ENCODE assay signal across 15 mouse cellular contexts in the genomic region with DNA sequence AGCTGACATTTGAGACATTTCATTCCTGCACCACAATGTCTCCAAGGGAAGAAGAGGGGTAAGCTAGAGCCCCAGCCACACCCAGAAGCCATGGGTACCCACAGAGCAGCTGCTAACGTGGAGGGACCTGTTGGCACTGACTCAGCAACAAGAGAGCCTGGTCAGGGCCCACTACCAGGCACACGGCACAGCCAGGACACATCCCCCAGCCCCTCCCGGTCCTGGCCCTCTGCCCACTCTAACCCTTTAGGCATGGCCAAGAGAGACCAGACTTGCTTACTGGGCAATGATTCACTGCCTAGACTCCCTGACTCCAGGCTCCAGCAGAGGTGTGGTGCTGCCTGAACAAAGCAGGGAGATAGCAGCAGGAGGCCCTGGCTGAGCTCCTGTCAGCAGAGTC. TPM values are rescaled to one million over a fixed set of nuclear protein-coding genes. Genes with fewer than 3 reads are reported as not detected.
DNase-seq lines count a peak whose midpoint lies in the region; ATAC-seq lines count a peak whose summit lies in the region.
"Had no signal": no experiment of that assay in that cellular context is flagged by ENCODE, and none has a peak within 500 bp of the region (broad histone marks: within the 10 kb centered on the region; RNA-seq: fewer than 3 reads in every experiment).

No protein-coding gene starts in this region.

- H3K27me3 ChIP-seq in forebrain, embryonic 14.5 days (replicated peaks; ENCODE audit: control insufficient read depth, insufficient read depth, low read length) = no peaks in the 10 kb centered on the region
- H3K27me3 ChIP-seq in forebrain, embryonic 11.5 days (ENCODE audit: control insufficient read depth, insufficient read depth, low read length) = no peaks in the 10 kb centered on the region
- no peaks in the 10 kb centered on the region for H3K27me3 ChIP-seq in stomach, embryonic 16.5 days (ENCODE audit: control insufficient read depth, insufficient read depth, low read length)
- H3K27me3 ChIP-seq: forebrain, embryonic 12.5 days had no signal

- no peaks in the 10 kb centered on the region for H3K4me1 ChIP-seq in forebrain, embryonic 14.5 days (ENCODE audit: control insufficient read depth, insufficient read depth, low read length)
- H3K4me1 ChIP-seq in forebrain, embryonic 11.5 days (replicated peaks; ENCODE audit: control insufficient read depth, insufficient read depth, low read length) = no peaks in the 10 kb centered on the region
- H3K4me1 ChIP-seq in stomach, embryonic 16.5 days (ENCODE audit: control insufficient read depth, insufficient read depth, low read length) = peaks cover 25% of the 10 kb centered on the region

- no peak overlapping the region for H3K4me3 ChIP-seq in forebrain, embryonic 14.5 days (ENCODE audit: low read depth, low read length)
- no peak overlapping the region for H3K4me3 ChIP-seq in forebrain, embryonic 11.5 days (ENCODE audit: low read depth, low read length)
- H3K4me3 ChIP-seq in stomach, embryonic 16.5 days (replicated peaks; ENCODE audit: low read length) = no peak overlapping the region
- H3K4me3 ChIP-seq: forebrain, embryonic 12.5 days; gastrocnemius, adult 2 months had no signal

- H3K27ac ChIP-seq in forebrain, embryonic 14.5 days (ENCODE audit: low read depth, low read length) = no peak overlapping the region
- H3K27ac ChIP-seq in forebrain, embryonic 11.5 days (ENCODE audit: low read depth, low read length) = no peak overlapping the region
- peak overlapping the region; percentile 36; the same call in 1 of the 2 replicates for H3K27ac ChIP-seq in stomach, embryonic 16.5 days (ENCODE audit: low read length)
- H3K27ac ChIP-seq: forebrain, embryonic 12.5 days; gastrocnemius, adult 2 months; macrophage had no signal

- no peak for ATAC-seq in forebrain, embryonic 14.5 days
- no peak for ATAC-seq in forebrain, embryonic 11.5 days (replicated peaks; ENCODE audit: low FRiP score)
- peak; percentile 63 for ATAC-seq in stomach, embryonic 16.5 days (ENCODE audit: insufficient read depth, low FRiP score)

- no peak overlapping the region for H3K4me2 ChIP-seq in forebrain, embryonic 14.5 days (ENCODE audit: low read length)
- no peak overlapping the region for H3K4me2 ChIP-seq in forebrain, embryonic 11.5 days (ENCODE audit: low read depth, low read length, severe bottlenecking)
- no peak overlapping the region for H3K4me2 ChIP-seq in stomach, embryonic 16.5 days (ENCODE audit: low read depth, low read length)
- H3K4me2 ChIP-seq: forebrain, embryonic 12.5 days; heart, embryonic 11.5 days had no signal

- H3K9ac ChIP-seq in forebrain, embryonic 14.5 days (ENCODE audit: low read length) = no peak overlapping the region
- H3K9ac ChIP-seq in forebrain, embryonic 11.5 days (ENCODE audit: low read length) = no peak overlapping the region
- no peak overlapping the region for H3K9ac ChIP-seq in stomach, embryonic 16.5 days (ENCODE audit: low read length)
- H3K9ac ChIP-seq: forebrain, embryonic 12.5 days had no signal

- H3K9me3 ChIP-seq in forebrain, embryonic 14.5 days (replicated peaks; ENCODE audit: control insufficient read depth, low read length) = no peaks in the 10 kb centered on the region
- H3K9me3 ChIP-seq in forebrain, embryonic 11.5 days (ENCODE audit: control insufficient read depth, low read length) = no peaks in the 10 kb centered on the region
- no peaks in the 10 kb centered on the region for H3K9me3 ChIP-seq in stomach, embryonic 16.5 days (replicated peaks; ENCODE audit: control insufficient read depth, low read length)
- H3K9me3 ChIP-seq: forebrain, embryonic 12.5 days had no signal

- no peaks in the 10 kb centered on the region for H3K36me3 ChIP-seq in forebrain, embryonic 14.5 days (ENCODE audit: control insufficient read depth, insufficient read depth, low read length)
- H3K36me3 ChIP-seq in forebrain, embryonic 11.5 days (ENCODE audit: control insufficient read depth, insufficient read depth, low read length) = no peaks in the 10 kb centered on the region
- no peaks in the 10 kb centered on the region for H3K36me3 ChIP-seq in stomach, embryonic 16.5 days (ENCODE audit: control insufficient read depth, insufficient read depth, low read length)
- H3K36me3 ChIP-seq: forebrain, embryonic 12.5 days had no signal

- 51% methylated on average over 3 of the region's 3 CpGs for WGBS in forebrain, embryonic 14.5 days
- WGBS in forebrain, embryonic 11.5 days = 82% methylated on average over 3 of the region's 3 CpGs
- WGBS in stomach, embryonic 16.5 days = 42% methylated on average over 3 of the region's 3 CpGs

- DNase-seq in forebrain, embryonic 14.5 days (ENCODE audit: low spot score) = peak; percentile 17
- no peak for DNase-seq in forebrain, embryonic 11.5 days (ENCODE audit: low spot score)
- peak; percentile 43 to 56 for DNase-seq in urinary bladder, adult 18-20 months (ENCODE audit: low spot score in 2 of 2)
- DNase-seq in urinary bladder, adult 2 months (ENCODE audit: low spot score) = no peak
- DNase-seq in cerebellum, postnatal 10 days = peak; percentile 76 to 83
- DNase-seq in embryo, embryonic 10.5 days (ENCODE audit: low spot score) = no peak
- DNase-seq in ovary, postnatal 36 days (ENCODE audit: low spot score) = no peak
- DNase-seq: gastrocnemius, adult 2 months; kidney, adult 11 months; midbrain, embryonic 14.5 days; thymus, postnatal 14 days had no signal

RNA-seq across cellular contexts. Expression of gene Map3k9, which starts 32.1 kb away (rescaled TPM):
- 3.6 and 5.0 TPM in 2 replicates for polyA plus RNA-seq in forebrain, embryonic 14.5 days (2014; fragmentation: Nextera tagmentation; extraction: Ambion mirVana)
- polyA plus RNA-seq in forebrain, embryonic 11.5 days (2014; fragmentation: Nextera tagmentation; extraction: Ambion mirVana) = 3.0 and 3.9 TPM in 2 replicates
- 1.4 and 2.3 TPM in 2 replicates for polyA plus RNA-seq in urinary bladder, adult 2 months (2012; rRNA removed)
- polyA plus RNA-seq in stomach, embryonic 16.5 days (2015; fragmentation: Nextera tagmentation; extraction: Ambion mirVana) = 1.7 and 1.8 TPM in 2 replicates

Comparison
In these comparisons a context has a peak if more than half of its experiments do, and no peak if none do; other contexts are left out.
1. DNase-seq: peak in forebrain, embryonic 14.5 days (single experiment), urinary bladder, adult 18-20 months (2 of 2) and cerebellum, postnatal 10 days (2 of 2); none in forebrain, embryonic 11.5 days (single experiment), urinary bladder, adult 2 months (single experiment), embryo, embryonic 10.5 days (single experiment) and ovary, postnatal 36 days (single experiment).